Mouse (Mus musculus) heart, postnatal 25 days (tissue): ENCODE data around the gene Hsh2d. TPM values are rescaled to one million over a fixed set of nuclear protein-coding genes. Genes with fewer than 3 reads are reported as not detected.

Experiments used
- DNase-seq: peaks from one replicate; pipeline ENCODE4 v3.0.0; 2022; ENCODE audit warnings: low spot score
- intact Hi-C: fragments of 180-260 bp; cut with DNase I; formaldehyde crosslinking; loops from one replicate; pipeline ENCODE4 v1.15.1; 2025
- total RNA-seq, 2 experiments: library from RNA; stranded (reverse); gene quantifications; 2 replicates each; pipeline ENCODE4 v1.2.3; 2021

The Hsh2d gene
- not detected for total RNA-seq

DNA sequence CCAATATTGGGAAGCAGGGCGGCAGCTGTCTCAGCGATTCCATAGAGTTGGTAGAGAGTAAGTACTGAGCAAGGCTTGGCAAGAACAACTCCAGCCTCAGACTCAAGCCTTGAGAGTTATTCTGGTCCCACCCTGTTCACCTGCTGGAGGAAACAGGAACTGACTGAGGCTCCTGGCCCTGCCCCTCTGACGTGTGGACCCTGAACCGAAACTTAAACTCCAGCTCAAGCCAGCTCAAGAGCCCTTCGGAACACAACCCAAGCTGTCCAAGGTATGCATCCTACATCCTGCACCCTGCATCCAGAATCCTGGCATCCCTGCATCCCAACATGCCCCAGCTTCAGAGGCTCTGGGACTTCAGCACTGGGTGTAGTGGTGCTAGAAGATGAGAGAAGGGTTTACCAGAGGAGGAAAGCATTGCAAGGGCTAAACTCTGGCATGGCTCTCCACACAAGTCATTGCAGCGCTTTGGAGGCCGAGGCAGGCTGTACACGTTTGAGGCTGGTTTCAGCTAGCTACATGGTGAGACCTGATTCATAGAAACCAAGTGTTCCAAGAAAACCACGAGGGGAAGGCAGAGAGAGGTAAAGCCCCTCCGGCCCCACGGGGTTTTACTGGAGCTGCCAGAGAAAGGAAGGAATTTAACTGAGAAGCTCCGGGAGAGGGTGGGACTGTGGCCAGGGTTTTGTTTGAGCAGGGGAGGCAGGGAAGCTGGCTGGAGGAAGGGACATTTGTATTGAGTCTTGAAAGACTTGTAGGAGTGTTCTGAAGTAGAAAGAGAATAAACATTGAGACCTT is at the start of gene Hsh2d:
Gene Hsh2d, plus strand, starts transcription at position 222 of the 798 bp plus-strand sequence.
- DNase-seq = no peak
- intact Hi-C loops = no loop called here

DNA sequence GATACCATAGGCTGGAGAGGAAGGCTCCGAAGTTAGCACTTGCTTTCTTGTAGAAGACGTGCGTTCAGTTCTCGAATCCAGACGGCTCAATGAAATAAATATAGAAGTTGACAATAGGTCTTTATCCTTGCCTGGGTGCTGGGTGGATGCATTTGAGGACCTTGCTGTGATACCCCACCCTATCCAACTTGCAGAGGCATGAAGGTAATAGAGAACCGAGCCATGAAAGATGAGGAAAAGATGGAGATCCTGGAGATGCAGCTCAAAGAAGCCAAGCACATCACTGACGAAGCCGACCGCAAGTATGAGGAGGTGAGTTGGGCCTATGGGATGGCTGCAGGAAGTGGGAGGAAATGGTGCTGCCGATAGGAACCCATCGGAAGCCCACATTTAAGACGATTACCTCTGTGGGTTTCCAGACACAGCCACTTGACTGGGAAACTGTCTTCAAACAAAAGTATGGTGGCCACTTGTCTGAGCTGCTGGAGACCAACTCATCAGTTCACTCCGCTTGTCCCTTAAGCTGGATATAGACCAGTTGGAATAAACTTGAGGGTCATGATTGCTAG is 46.1 kb upstream of the Hsh2d start:
- intact Hi-C loops = no loop called here

DNA sequence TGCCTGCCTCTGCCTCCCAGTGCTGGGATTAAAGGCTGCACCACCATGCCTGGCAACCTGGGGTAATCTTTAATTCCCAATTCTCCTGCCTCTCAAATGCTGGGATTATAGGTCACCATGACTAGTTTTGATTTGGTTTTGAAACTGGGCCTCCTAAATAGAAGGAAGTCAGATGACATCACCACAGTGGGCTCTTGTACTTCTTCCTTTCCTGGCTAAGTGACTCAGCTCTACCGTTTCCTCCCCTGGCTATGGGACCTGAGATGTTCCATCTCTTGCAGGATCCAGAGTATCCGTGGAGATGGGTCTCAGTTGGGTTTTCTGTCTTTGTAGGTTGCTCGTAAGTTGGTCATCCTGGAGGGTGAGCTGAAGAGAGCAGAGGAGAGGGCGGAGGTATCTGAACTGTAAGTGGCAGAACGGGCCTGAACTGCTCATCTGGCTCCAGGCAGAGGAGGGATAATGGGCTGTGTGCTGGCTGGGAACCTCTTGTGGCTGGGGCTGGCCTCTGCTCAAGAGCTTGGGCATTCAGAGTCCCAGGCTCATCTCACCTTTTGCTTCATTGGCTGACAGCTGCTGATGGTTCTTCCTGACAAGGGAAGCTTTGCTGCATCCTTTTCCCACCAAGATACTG is 45.0 kb upstream of the Hsh2d start:
- no peak for DNase-seq
- intact Hi-C loops = no loop called here

More for the DNA sequence above, 46.1 kb upstream of the Hsh2d start:
- DNase-seq = no peak

DNA sequence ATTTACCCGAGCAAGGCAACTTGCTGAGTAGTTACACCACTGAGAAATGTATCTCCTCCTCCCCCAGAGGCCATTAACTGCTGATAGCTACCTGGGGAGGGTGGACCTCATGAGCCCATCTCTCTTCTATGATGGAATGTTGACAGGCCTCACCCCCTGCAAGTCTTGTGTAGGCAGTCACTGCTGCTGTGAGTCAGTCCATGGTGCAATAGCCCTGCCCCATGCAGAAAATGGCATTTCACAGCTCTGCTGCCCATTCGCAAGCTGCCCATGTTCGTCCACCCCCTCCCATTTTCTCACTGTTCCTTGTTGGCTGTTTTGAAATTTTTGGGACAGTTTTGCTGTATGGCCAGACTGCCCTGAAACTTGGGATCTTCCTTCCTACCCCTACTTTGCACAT is 43.9 kb upstream of the Hsh2d start:
- DNase-seq = no peak
- intact Hi-C loops = no loop called here

DNA sequence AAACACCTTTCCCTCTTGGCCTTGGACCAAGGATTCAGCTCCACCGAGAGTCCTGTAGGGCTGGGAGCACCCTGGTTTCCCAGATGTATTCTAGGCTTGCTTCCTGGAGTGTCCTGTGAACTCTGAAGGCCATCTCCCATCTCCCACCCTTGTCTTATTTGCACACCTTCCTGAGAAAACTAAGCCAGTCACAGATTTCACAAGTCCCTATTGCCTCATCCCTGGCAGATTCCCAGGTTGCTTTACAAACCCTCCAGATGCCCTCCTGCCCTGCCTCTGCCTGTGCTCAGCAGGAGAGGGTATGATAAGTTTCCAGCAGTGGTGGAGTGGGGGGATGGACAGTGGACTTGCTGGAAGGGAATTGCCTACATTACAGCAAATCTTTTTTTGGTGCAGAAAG is 43.4 kb upstream of the Hsh2d start:
- intact Hi-C loops = no loop called here
- DNase-seq = no peak

DNA sequence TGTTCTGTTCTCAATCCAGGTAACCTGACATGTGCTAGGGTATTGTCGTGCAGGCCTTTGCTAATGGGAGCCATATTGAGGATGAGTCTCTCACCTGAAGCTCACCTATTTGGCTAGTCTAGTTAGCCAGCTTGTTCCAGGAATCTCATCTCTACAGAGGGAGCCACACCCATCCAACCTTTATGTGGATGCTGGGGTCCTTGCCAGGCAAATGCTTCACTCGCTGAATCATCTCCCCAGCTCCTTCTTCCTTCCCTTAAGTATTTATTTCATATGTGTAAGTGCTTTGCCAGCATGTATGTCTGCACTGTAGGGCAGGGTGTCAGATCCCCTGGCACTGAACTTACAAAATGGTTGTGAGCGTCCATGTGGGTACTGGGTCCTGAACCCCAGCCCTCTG is 42.9 kb upstream of the Hsh2d start:
- intact Hi-C loops = no loop called here
- no peak for DNase-seq

DNA sequence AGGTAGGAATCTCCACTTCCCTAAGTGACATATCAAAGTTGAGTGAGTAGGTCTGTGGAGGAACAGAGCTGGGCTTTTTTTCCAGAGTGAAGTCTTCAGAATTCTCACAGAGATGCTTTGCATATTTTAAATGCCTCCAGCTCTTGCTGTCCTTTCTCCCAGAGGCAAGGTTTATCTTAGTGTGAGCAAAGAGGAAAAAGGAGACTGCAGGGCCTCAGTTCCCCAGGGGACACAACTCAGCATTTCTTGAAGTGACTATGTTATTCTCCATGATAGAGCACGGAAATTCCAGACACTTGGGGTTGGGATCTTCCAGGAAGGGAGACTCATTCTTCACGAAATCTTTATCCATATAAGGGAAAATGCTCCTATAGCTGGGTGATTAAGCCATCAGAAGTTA is 42.2 kb upstream of the Hsh2d start:
- intact Hi-C loops = no loop called here
- DNase-seq = no peak

DNA sequence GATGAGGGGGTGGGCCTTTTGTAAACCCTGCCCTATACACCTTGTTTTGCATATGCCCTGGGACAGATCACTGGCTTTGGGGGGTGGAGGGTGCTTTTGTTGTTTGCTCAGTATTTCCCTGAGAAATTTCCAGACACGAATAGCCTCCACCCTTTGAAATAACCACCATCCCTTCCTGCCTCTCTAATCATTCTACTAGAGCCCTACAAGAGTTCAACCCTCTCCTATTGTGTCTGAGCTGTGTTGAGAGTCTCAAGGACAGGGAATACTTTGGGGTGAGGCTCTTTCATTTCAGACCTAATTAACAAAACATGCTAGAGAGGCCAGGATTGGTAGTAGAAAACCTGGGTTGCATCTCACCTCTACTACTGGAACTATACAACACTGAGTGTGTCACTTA is 40.4 kb upstream of the Hsh2d start:
- intact Hi-C loops = no loop called here
- no peak for DNase-seq

DNA sequence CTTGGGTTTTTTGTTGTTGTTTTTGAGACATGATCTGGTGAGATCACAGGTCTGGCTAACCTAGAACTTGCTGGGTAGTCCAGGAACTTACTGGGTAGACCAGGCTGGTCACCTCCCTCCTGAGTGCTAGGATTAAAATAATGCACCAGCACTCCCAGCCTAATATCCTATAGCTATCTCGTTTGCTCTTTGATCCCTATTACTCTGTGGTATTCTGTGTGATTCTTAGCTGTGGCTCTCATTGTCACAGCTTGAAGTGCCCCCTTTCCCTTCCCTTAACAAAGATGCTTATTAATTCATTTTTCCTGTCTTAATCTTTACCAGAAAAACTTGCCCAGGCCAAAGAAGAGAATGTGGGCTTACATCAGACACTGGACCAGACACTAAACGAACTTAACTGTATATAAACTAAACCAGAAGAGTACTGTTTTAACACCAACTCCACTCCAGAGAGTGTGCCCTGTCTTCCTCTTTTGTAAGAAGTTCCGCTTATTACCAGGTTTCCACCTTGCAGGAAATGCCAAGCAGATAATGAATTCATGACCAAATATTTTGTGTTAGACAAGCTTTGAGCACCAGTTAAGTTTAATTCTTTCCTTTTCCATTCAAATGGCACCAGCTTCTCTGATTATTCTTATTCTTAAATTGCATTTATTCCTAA is 37.9 kb upstream of the Hsh2d start:
- intact Hi-C loops = no loop called here
- no peak for DNase-seq

DNA sequence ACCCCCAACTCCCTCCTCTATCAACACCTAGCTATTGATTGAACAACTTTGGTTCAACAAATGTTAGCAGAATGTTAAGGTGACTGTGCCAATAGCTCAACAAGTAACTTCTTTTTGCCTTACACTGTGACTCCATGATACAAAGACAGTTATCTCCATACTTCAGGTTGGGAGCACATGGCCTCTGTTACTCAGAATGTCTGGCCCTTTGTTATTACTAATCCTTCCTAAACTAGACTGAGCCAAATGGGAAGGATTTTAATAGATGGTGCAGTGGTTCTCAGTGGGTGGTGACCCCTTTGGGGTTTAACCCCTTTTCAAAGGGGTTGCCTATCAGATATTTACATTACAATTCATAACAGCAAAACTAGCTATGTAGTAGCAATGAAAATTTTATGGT is 36.1 kb upstream of the Hsh2d start:
- DNase-seq = no peak
- intact Hi-C loops = no loop called here

DNA sequence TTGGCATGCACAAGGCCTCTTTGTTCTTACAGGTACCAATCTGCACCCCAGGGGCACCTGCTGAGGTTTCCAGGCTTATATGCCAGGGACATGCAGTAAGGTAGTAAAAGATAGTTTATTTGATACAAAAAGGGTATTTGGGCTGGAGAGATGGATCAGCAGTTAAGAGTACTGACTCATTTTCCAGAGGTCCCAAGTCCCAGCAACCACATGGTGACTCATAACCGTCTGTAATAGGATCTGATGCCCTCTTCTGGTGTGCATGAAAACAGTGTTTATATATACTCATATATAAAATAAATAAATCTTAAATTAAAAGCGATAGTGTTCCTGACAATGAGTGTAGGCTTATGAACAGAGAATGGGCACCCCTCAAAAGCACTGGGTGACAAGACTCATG is 31.3 kb upstream of the Hsh2d start:
- intact Hi-C loops = no loop called here
- DNase-seq = no peak

DNA sequence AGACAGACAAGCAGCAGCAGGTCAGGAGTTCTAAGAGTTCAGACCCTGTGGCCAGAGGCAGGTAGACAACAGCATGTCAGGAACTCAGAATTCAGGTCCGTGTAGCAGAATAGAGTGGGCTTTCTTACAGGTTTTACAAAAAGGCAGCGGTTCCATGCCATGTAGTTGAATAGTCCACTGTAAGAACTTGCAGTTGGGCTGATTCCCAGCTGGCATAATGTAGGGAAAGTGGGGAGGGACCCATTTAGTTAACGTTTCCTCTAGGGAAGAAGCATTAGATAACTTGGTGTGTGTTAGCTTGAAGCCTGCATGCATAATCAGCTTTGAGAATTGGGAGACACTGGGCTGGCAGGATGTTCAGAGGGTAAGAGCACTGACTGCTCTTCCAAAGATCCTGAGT is 30.7 kb upstream of the Hsh2d start:
- intact Hi-C loops = no loop called here
- DNase-seq = no peak

DNA sequence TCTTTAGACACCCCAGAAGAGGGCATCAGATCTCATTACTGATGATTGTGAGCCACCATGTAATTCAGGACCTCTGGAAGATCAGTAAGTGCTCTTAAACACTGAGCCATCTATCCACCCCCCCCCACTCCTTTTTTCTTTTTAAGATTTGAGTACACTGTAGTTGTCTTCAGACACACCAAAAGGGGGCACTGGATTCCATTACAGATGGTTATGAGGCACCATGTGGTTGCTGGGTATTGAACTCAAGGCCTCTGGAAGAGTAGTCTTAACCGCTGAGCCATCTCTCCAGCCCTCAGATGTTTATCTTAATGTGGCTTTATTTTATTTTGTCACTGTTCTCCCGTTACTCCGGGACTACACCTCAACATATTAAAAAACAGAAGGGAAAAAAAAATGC is 29.4 kb upstream of the Hsh2d start:
- intact Hi-C loops = loop anchor here (2.0 kb wide), 1 partner anchor 21 kb away; no protein-coding TSS in a partner anchor
- DNase-seq = no peak

DNA sequence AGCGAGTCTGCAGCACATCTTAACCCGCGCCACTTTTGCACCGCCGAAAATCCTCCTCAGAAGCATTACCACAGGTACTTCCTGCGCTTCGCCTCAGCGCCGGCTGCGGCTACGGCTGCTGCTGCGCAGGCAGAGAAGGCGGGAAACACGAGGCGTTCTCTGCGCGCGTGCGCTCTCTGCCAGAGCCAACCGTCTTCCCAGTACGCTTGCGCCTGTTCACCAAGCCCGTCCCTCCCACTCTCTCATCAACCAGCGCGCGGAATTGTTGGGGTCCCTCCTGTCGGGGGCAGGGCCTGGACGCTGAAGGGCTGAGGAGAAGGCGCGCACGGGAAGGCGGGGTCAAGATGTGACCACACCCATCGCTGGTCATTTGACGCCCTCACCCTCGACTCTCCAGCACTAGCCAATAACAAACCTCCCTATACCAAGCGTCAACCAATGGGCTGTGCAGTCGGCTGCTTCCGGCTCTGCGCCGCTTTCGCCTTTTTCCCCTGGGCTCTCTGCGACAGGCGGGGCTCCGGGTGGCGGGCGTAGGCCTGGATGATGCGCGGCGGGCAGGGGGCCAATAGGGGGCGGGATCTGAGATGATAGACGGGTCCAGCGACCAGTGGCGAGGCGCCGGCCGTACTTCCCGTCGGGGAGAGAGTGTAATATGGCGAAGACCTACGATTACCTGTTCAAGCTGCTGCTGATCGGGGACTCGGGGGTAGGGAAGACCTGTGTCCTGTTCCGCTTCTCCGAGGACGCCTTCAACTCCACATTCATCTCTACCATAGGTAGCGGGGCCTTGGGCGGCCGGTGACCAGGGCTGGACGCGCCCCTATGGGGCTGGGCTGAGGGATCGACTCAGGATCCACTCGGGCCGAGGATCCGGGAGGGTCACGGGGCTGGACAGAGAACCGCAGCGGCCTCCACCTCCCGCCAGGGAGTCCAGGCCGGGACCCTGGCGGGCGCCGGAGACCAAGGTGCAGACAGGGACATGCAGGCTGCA is 28.4 kb upstream of the Hsh2d start, which contains the start of gene Rab8a:
Gene Rab8a, plus strand, starts transcription at position 494 of the 991 bp plus-strand sequence.
- intact Hi-C loops = loop anchor here (2.0 kb wide), 1 partner anchor 22 kb away; no protein-coding TSS in a partner anchor
- peak; percentile 100 for DNase-seq

DNA sequence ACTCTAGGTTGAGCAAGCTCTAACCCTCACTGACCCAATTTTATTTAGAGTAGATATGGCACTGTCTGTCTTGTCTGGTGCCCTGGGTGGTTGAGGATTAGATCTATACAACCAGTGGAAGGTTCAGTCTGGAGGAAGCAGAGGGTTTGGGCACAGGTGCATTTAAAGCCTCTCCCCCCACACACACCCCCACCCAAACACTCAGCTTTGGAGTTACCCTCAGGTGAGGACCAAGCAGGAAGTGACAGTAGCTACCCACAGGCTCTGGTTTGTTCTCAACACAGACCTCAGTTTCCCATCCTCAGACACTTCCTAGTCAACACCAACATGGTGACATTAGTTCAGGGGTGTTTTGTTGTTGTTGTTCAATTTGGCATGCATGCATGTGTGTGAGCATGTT is 26.6 kb upstream of the Hsh2d start:
- DNase-seq = no peak
- intact Hi-C loops = no loop called here

DNA sequence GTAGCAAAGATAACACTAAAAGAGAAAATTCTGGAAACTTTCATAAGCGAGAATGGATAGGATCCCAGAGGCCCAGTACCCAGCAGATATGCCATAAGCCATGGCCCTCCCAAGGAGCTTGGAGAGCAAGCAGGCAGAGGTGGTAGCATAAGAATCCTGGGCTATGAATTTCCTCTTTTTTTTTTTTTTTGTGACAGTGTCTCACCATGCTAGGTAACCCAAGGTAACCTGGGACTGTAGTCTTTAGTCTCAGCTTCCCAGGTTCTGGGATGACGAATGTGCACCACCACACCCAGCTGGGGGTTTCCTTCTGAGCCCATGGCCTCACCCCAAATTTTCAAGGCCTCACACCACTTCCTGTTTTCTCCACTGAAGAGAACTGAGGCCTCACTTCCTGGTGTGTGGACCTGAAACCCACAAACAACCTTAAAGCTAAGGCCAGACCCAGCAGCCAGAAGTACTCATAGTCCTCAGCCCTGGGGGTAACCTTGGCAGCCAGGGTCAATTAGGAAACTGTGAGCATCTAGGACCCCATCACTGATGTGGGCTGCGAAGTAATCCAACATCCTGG is 20.3 kb upstream of the Hsh2d start:
- intact Hi-C loops = no loop called here
- DNase-seq = no peak

DNA sequence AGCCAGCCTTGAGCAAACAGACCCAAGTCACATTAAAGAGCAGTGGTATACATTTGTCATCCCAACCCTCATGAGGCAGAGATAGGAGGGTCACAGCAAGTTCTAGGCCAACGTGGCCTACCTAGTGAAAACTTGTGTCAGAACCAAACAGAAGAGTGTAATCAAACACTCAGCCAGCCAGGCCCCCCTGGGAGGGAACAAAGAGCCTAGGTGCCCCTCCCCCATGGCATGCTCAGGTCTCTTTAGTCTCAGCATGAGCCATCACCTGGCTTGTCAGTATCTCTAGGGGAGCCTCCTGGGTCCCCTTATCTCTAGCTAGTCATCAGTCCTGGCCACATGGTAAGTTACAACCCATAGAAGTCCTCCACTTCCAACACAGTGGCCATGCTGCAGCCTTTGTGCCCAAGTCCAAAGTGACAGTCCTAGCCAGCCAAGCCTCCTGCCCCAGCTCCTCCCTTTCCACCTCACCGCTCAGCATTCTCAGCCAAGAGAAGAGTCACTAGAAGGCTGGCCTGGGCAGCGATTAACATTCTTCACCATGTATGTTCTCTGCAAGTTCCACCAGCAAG is 19.7 kb upstream of the Hsh2d start:
- intact Hi-C loops = no loop called here
- DNase-seq = no peak

DNA sequence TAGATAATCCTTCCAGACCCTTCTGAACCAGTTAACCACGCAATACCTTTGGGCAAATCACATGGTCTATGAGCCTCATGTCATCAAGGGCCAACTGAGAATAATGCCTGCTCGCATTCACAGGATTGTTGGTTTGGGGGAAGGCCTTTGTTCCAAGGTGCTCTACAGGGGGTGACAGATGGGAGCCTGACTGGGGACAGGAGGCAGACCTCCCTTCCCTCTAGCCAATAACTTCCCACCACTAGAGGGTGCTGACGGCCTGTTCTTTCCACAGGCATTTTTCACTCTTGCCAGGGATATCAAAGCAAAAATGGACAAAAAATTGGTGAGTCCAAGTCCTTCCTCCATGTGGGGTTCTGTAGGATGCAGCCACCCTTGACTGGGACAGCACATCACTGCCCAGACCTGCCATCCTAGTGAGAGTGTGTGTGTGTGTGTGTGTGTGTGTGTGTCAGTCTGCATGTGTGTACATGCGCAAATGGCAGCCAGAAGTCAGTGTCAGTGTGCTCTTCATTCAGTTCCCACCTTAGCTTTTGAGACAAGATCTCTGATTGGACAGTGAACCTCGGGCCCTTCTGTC is 12.0 kb upstream of the Hsh2d start:
- peak; percentile 18 for DNase-seq
- intact Hi-C loops = loop anchor here (2.0 to 5.0 kb wide), 3 partner anchors 40 to 189 kb away; partner anchors contain the start of genes Ap1m1 and Fam32a
